Mouse (Mus musculus): ENCODE data around the gene Klf11. TPM values are rescaled to one million over a fixed set of nuclear protein-coding genes. Genes with fewer than 3 reads are reported as not detected.

Gene Klf11
- polyA plus RNA-seq, 1 experiment from 2014 or later: 13.6 TPM

DNA sequence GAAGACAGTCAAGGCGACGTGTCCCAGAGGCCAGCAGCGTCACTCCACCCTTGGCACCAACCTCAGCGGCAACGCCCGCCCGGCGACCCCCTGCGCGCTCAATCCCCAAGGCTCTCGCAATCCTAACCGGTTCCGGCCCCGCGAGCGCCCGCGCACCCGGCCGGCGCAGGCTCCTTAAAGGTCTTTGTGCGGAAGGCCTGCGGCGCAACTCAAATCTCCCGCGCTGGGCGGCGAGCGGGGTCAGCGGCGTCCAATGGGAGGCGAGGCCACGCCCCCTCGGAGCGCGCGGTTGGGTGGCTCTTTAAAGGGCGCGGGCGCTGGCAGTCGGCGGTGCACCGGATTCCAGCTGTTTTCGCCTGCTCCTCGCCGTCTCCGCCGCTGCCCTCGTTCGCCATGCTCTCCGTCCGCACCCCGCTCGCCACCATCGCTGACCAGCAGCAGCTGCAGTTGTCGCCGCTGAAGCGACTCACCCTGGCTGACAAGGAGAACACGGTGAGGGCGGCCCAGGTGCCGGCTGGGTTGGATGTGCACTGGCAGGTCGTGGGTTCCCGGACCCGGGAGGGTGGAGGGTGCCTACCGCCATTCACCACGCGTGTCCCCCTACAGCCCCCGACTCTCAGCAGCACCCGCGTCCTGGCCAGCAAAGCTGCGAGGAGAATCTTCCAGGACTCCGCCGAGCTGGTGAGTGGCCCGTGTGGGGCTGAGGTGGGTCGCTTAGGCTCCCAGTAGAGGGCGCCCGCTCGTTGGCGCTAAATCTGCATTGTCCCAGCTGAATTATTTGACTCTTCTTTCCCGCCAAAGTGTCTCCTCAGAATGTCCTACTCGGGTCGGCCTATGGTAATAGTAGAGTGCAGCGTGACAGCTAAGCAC, 57.1 kb downstream of the Klf11 start, which contains the start of gene Rrm2:
Rrm2 (plus strand) TSS at position 288 of the 870 bp plus-strand sequence.
- peak within 1 kb of the TSS; percentile 93 for H3K4me3 ChIP-seq
- peaks cover 40% of the 10 kb centered on the region for H3K4me1 ChIP-seq

DNA sequence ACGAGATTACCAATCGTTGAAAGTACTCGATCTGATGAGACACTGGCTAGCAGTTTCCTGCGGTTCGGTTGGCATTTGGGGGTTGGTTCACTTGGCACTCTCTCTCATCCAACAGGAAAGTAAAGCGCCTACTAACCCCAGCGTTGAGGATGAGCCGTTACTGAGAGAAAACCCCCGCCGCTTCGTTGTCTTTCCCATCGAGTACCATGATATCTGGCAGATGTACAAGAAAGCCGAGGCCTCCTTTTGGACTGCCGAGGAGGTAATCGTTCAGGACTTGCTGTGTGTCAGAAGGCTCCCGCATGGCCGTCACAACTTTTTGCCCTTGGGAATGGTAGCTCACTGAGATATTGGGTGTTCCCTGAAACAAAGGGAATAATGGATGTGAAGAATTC, 57.7 kb downstream of the Klf11 start:
- no peak for ATAC-seq (ENCODE audit: insufficient number of reproducible peaks, low FRiP score, low TSS enrichment, low read depth)
- peak overlapping the region; percentile 52 for H3K27ac ChIP-seq
- peaks cover 16% of the 10 kb centered on the region for H3K36me3 ChIP-seq
- H3K27me3 ChIP-seq: no peaks in the 10 kb centered on the region
- H3K9ac ChIP-seq: peak overlapping the region; percentile 73
- peak overlapping the region; percentile 93 for H3K4me3 ChIP-seq
- WGBS: under 1% methylated on average over 17 of the region's 17 CpGs
- H3K9me3 ChIP-seq: no peaks in the 10 kb centered on the region
- peaks cover 40% of the 10 kb centered on the region for H3K4me1 ChIP-seq
- H3K4me2 ChIP-seq: peak overlapping the region; percentile 96

More for the DNA sequence above, 57.1 kb downstream of the Klf11 start, which contains the start of gene Rrm2:
- ATAC-seq (ENCODE audit: insufficient number of reproducible peaks, low FRiP score, low TSS enrichment, low read depth): peak; percentile 89
- under 1% methylated on average over 78 of the region's 83 CpGs for WGBS
- peak within 1 kb of the TSS; percentile 73 for H3K9ac ChIP-seq
- peak within 1 kb of the TSS; percentile 77 for H3K27ac ChIP-seq
- H3K9me3 ChIP-seq: no peaks in the 10 kb centered on the region
- H3K36me3 ChIP-seq: peaks cover 16% of the 10 kb centered on the region
- no peaks in the 10 kb centered on the region for H3K27me3 ChIP-seq
- peak within 1 kb of the TSS; percentile 96 for H3K4me2 ChIP-seq

DNA sequence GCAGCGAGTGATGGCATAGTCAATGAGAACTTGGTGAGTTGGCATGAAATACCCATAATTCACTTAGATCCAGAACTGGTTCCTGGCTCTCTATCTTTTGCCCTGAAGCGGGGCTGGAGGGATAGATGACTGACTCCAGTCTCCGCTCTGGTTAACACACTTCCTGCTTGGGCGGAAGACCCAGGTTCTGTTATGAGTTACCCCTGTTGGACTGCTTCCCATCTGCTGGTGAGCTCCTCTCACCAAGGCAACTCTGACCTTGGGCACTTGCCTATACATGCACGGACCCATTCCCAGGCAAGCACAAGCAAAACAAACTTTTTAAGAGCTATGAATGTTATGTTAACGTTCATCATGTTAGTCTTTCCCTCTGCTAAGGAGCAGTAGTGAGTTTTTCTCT, 58.3 kb downstream of the Klf11 start:
- H3K4me2 ChIP-seq: peak overlapping the region; percentile 96
- H3K4me3 ChIP-seq: peak overlapping the region; percentile 93
- H3K27ac ChIP-seq: peak overlapping the region; percentile 52
- peaks cover 40% of the 10 kb centered on the region for H3K4me1 ChIP-seq
- ATAC-seq (ENCODE audit: insufficient number of reproducible peaks, low FRiP score, low TSS enrichment, low read depth): no peak
- H3K27me3 ChIP-seq: no peaks in the 10 kb centered on the region
- peaks cover 20% of the 10 kb centered on the region for H3K36me3 ChIP-seq
- 15% methylated on average over 6 of the region's 6 CpGs for WGBS
- peak overlapping the region; percentile 73 for H3K9ac ChIP-seq
- no peaks in the 10 kb centered on the region for H3K9me3 ChIP-seq

DNA sequence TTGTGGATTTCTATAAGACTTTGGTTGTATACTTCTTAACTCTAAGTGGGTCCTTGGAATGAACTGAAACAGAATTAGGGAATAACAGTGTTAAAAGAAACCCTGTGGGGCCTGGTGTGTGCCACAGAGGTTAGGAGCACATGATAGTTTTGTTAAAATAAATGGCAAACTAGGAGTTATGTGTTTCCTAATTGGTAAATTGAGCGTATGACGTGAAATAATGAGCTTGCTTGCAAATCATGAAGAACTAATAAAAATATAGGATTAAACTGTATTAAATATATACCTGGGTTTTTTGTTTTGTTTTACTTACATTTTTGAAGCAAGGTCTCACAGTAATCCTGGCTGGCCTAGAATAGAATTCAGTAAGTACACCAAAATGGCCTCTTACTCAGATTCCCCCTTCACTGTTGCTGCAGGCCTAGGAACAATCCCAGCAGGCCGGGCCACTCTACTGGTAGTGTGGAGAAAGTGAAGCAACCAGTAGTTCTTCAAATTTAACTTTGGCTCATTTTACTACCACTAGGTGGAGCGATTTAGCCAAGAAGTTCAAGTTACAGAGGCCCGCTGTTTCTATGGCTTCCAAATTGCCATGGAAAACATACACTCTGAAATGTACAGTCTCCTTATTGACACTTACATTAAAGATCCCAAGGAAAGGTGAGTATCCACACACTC, 58.9 kb downstream of the Klf11 start:
- peak overlapping the region; percentile 52 for H3K27ac ChIP-seq
- peaks cover 26% of the 10 kb centered on the region for H3K36me3 ChIP-seq
- 22% methylated on average over 5 of the region's 5 CpGs for WGBS
- peak overlapping the region; percentile 96 for H3K4me2 ChIP-seq
- H3K9ac ChIP-seq: no peak overlapping the region
- no peaks in the 10 kb centered on the region for H3K9me3 ChIP-seq
- no peak for ATAC-seq (ENCODE audit: insufficient number of reproducible peaks, low FRiP score, low TSS enrichment, low read depth)
- no peaks in the 10 kb centered on the region for H3K27me3 ChIP-seq
- H3K4me1 ChIP-seq: peaks cover 40% of the 10 kb centered on the region
- peak overlapping the region; percentile 93 for H3K4me3 ChIP-seq

DNA sequence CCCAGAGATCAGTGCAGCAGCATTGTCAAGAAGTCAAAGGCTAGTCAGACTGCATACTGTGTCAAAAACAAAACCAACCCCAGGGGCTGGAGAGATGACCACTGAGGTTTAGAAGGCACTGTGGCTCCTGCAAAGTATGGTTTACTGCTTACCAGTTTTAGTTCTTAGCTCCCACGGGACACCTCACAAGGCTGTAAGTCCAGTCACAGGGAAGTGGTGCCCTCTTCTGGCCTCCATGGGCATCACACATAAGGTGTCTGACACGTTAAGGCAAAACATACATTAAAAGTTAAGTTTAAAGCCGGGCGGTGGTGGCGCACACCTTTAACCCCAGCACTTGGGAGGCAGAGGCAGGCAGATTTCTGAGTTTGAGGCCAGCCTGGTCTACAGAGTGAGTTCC, 59.6 kb downstream of the Klf11 start:
- H3K36me3 ChIP-seq: peaks cover 27% of the 10 kb centered on the region
- peak overlapping the region; percentile 39; the same call in 1 of the 2 replicates for H3K27ac ChIP-seq
- no peak overlapping the region for H3K9ac ChIP-seq
- no peaks in the 10 kb centered on the region for H3K9me3 ChIP-seq
- no peaks in the 10 kb centered on the region for H3K27me3 ChIP-seq
- WGBS: 61% methylated on average over 5 of the region's 5 CpGs
- peaks cover 40% of the 10 kb centered on the region for H3K4me1 ChIP-seq
- no peak overlapping the region for H3K4me3 ChIP-seq
- ATAC-seq (ENCODE audit: insufficient number of reproducible peaks, low FRiP score, low TSS enrichment, low read depth): no peak
- no peak overlapping the region for H3K4me2 ChIP-seq

Other genes with a start within 250 kb of the Klf11 start
- gene Taf1b, start 152.9 kb upstream of the Klf11 start, polyA plus RNA-seq (2015; fragmentation: Nextera tagmentation; extraction: Ambion mirVana): 27.4 and 27.7 TPM in 2 replicates
- 39.7 and 42.5 TPM in 2 replicates for gene Grhl1, start 79.0 kb upstream of the Klf11 start, polyA plus RNA-seq (2015; fragmentation: Nextera tagmentation; extraction: Ambion mirVana)
- gene Cys1, start 30.5 kb downstream of the Klf11 start, polyA plus RNA-seq (2015; fragmentation: Nextera tagmentation; extraction: Ambion mirVana): 6.7 and 8.1 TPM in 2 replicates
- 159 and 162 TPM in 2 replicates for gene Rrm2, start 57.0 kb downstream of the Klf11 start, polyA plus RNA-seq (2015; fragmentation: Nextera tagmentation; extraction: Ambion mirVana)
- 122 and 127 TPM in 2 replicates for gene Mboat2, start 179.6 kb downstream of the Klf11 start, polyA plus RNA-seq (2015; fragmentation: Nextera tagmentation; extraction: Ambion mirVana)

All from limb, embryonic 15.5 days (tissue).